8 mouse cellular contexts compared by ENCODE assay signal in genomic region chr4:151107131-151108001, GRCm38 (mm10). TPM values are rescaled to one million over a fixed set of nuclear protein-coding genes. Genes with fewer than 3 reads are reported as not detected.
DNase-seq lines count a peak whose midpoint lies in the region; ATAC-seq lines count a peak whose summit lies in the region.

No protein-coding gene starts in this region.

- peak overlapping the region; percentile 97 for H3K4me2 ChIP-seq in neural tube, embryonic 11.5 days (ENCODE audit: low read depth)

- intact Hi-C loops in heart, postnatal 14 days (cut with DNase I), result no loop called here
- intact Hi-C loops in left cerebral cortex, postnatal 36 days (cut with DNase I), result loop anchor here (2.0 kb wide), 2 partner anchors 21 to 33 kb away; no protein-coding TSS in a partner anchor

- H3K4me1 ChIP-seq in neural tube, embryonic 11.5 days (ENCODE audit: control insufficient read depth, insufficient read depth, low read length), result 0 out of 2 replicates have a peak, but pooled peaks cover 6% of the 10 kb centered on the region

- peak overlapping the region; percentile 88 for H3K9ac ChIP-seq in neural tube, embryonic 11.5 days (ENCODE audit: low read length)

- WGBS in neural tube, embryonic 11.5 days, result 4% methylated on average over 51 of the region's 60 CpGs

- H3K27ac ChIP-seq in neural tube, embryonic 11.5 days (ENCODE audit: low read depth, low read length), result peak overlapping the region; percentile 90

- H3K36me3 ChIP-seq in neural tube, embryonic 11.5 days (ENCODE audit: control insufficient read depth, insufficient read depth, low read length), result no peaks in the 10 kb centered on the region

- 0 out of 2 replicates have a peak, but pooled peaks cover 7% of the 10 kb centered on the region for H3K27me3 ChIP-seq in neural tube, embryonic 11.5 days (ENCODE audit: control insufficient read depth, insufficient read depth, low read length)

- H3K4me3 ChIP-seq in neural tube, embryonic 11.5 days (ENCODE audit: low read depth, low read length), result peak overlapping the region; percentile 85

- H3K9me3 ChIP-seq in neural tube, embryonic 11.5 days (ENCODE audit: control insufficient read depth, low read length), result no peaks in the 10 kb centered on the region

- ATAC-seq in neural tube, embryonic 11.5 days (ENCODE audit: insufficient read depth, low FRiP score, low TSS enrichment), result peak; percentile 10; the same call in 1 of the 2 replicates

- DNase-seq in lung, adult 18-20 months, result peak; percentile 5 to 7
- DNase-seq in lung, postnatal 25 days (ENCODE audit: low spot score), result no peak
- peak; percentile 60 to 66 for DNase-seq in cerebellum, postnatal 36 days
- peak; percentile 32 to 40 for DNase-seq in heart, postnatal 14 days
- DNase-seq in left cerebral cortex, postnatal 36 days (ENCODE audit: low spot score in 2 of 2), result peak; percentile 61 to 68
- DNase-seq in neural tube, embryonic 11.5 days (ENCODE audit: low spot score), result peak; percentile 70
- no peak for DNase-seq in ovary, postnatal 14 days (ENCODE audit: low spot score)
- DNase-seq in gastrocnemius, postnatal 10 days, result no peak

RNA-seq across cellular contexts. Expression of gene Gm13090, which starts 18.0 kb away (rescaled TPM):
- not detected for total RNA-seq in heart, postnatal 14 days (2021)
- not detected for total RNA-seq in left cerebral cortex, postnatal 36 days (2021)
- polyA plus RNA-seq in neural tube, embryonic 11.5 days (2014; fragmentation: Nextera tagmentation; extraction: Ambion mirVana), result 0.54 TPM in 1 of 2 replicates, not detected in the other
- not detected for total RNA-seq in gastrocnemius, postnatal 10 days (2021)

RNA-seq across cellular contexts. Expression of gene Vamp3, which starts 49.6 kb away (rescaled TPM):
- 10 to 100 TPM; 73.1 to 78.0 TPM for total RNA-seq in heart, postnatal 14 days (2021)
- 10 to 100 TPM; 30.8 to 31.6 TPM for total RNA-seq in left cerebral cortex, postnatal 36 days (2021)
- polyA plus RNA-seq in neural tube, embryonic 11.5 days (2014; fragmentation: Nextera tagmentation; extraction: Ambion mirVana), result 66.1 and 72.8 TPM in 2 replicates
- total RNA-seq in gastrocnemius, postnatal 10 days (2021), result 10 to 100 TPM; 62.2 to 65.4 TPM

Comparison
In these comparisons a context has a peak if more than half of its experiments do, and no peak if none do; other contexts are left out.
1. DNase-seq: peak in lung, adult 18-20 months (2 of 2), cerebellum, postnatal 36 days (2 of 2), heart, postnatal 14 days (2 of 2), left cerebral cortex, postnatal 36 days (2 of 2) and neural tube, embryonic 11.5 days (single experiment); none in lung, postnatal 25 days (single experiment), ovary, postnatal 14 days (single experiment) and gastrocnemius, postnatal 10 days (single experiment).